Mouse (Mus musculus): Measurements from ENCODE around the gene Ube2m. TPM values are rescaled to one million over a fixed set of nuclear protein-coding genes. Genes with fewer than 3 reads are reported as not detected.
A peak's percentile ranks its signal among the peaks of the same experiment; 100 is the strongest.

Ube2m gene
- polyA plus RNA-seq, 1 experiment from 2014 or later = 124 TPM

GRCm38 (mm10) chr7:13053001-13053400 lies 14.9 kb upstream of the Ube2m start:
- H3K27me3 ChIP-seq (replicated peaks; ENCODE audit: control insufficient read depth, insufficient read depth, low read length) = no peaks in the 10 kb centered on the region
- H3K9me3 ChIP-seq (ENCODE audit: control insufficient read depth, low read length) = no peaks in the 10 kb centered on the region
- ATAC-seq (replicated peaks; ENCODE audit: low FRiP score, low TSS enrichment, low read depth) (no peak), DNase-seq (ENCODE audit: low spot score) (no peak)
- H3K9ac ChIP-seq (ENCODE audit: low read length) = no peak overlapping the region
- no peaks in the 10 kb centered on the region for H3K36me3 ChIP-seq (ENCODE audit: control insufficient read depth, insufficient read depth, low read length)
- no peak overlapping the region for H3K27ac ChIP-seq (ENCODE audit: low read depth)
- 90% methylated on average over 13 of the region's 13 CpGs for WGBS
- no peak overlapping the region for H3K4me3 ChIP-seq (ENCODE audit: low read depth, low read length)
- H3K4me1 ChIP-seq (replicated peaks; ENCODE audit: control insufficient read depth, insufficient read depth, low read length) = no peaks in the 10 kb centered on the region; the same call in 1 of the 2 replicates
- no peak overlapping the region for H3K4me2 ChIP-seq (ENCODE audit: low read length)

- 9% methylated on average over 2 of the region's 2 CpGs for WGBS
- peak; percentile 44; the same call in 1 of the 2 replicates for ATAC-seq (replicated peaks; ENCODE audit: low FRiP score, low TSS enrichment, low read depth)
- DNase-seq (ENCODE audit: low spot score) = peak; percentile 80
- Histone ChIP-seq H3K36me3 (ENCODE audit: control insufficient read depth, insufficient read depth, low read length) (no peaks in the 10 kb centered on the region), H3K9me3 (ENCODE audit: control insufficient read depth, low read length) (peaks cover 6% of the 10 kb centered on the region; the same call in 1 of the 2 replicates), H3K27ac (ENCODE audit: low read depth) (no peak overlapping the region), H3K9ac (ENCODE audit: low read length) (no peak overlapping the region), H3K4me3 (ENCODE audit: low read depth, low read length) (no peak overlapping the region), H3K4me2 (ENCODE audit: low read length) (no peak overlapping the region), H3K4me1 (replicated peaks; ENCODE audit: control insufficient read depth, insufficient read depth, low read length) (peaks cover 7% of the 10 kb centered on the region; the same call in 1 of the 2 replicates), H3K27me3 (replicated peaks; ENCODE audit: control insufficient read depth, insufficient read depth, low read length) (peaks cover 42% of the 10 kb centered on the region)
These were observed 8.0 kb upstream of the Ube2m start for GRCm38 (mm10) chr7:13046084-13046483.

GRCm38 (mm10) chr7:13044254-13044625 lies 6.2 kb upstream of the Ube2m start:
- Histone ChIP-seq H3K4me3 (ENCODE audit: low read depth, low read length) (peak overlapping the region; percentile 49), H3K36me3 (ENCODE audit: control insufficient read depth, insufficient read depth, low read length) (no peaks in the 10 kb centered on the region), H3K9me3 (ENCODE audit: control insufficient read depth, low read length) (peaks cover 6% of the 10 kb centered on the region; the same call in 1 of the 2 replicates), H3K27me3 (replicated peaks; ENCODE audit: control insufficient read depth, insufficient read depth, low read length) (peaks cover 42% of the 10 kb centered on the region), H3K27ac (ENCODE audit: low read depth) (no peak overlapping the region), H3K4me2 (ENCODE audit: low read length) (peak overlapping the region; percentile 92), H3K4me1 (replicated peaks; ENCODE audit: control insufficient read depth, insufficient read depth, low read length) (peaks cover 8% of the 10 kb centered on the region), H3K9ac (ENCODE audit: low read length) (peak overlapping the region; percentile 56)
- no peak for DNase-seq (ENCODE audit: low spot score)
- 5% methylated on average over 23 of the region's 23 CpGs for WGBS
- ATAC-seq (replicated peaks; ENCODE audit: low FRiP score, low TSS enrichment, low read depth) = no peak

- DNase-seq (ENCODE audit: low spot score) = peak; percentile 76
- Histone ChIP-seq H3K9me3 (ENCODE audit: control insufficient read depth, low read length) (peaks cover 6% of the 10 kb centered on the region; the same call in 1 of the 2 replicates), H3K27ac (ENCODE audit: low read depth) (no peak overlapping the region), H3K9ac (ENCODE audit: low read length) (peak overlapping the region; percentile 56), H3K36me3 (ENCODE audit: control insufficient read depth, insufficient read depth, low read length) (no peaks in the 10 kb centered on the region), H3K4me3 (ENCODE audit: low read depth, low read length) (peak overlapping the region; percentile 49), H3K4me1 (replicated peaks; ENCODE audit: control insufficient read depth, insufficient read depth, low read length) (peaks cover 14% of the 10 kb centered on the region), H3K4me2 (ENCODE audit: low read length) (peak overlapping the region; percentile 92), H3K27me3 (replicated peaks; ENCODE audit: control insufficient read depth, insufficient read depth, low read length) (peaks cover 42% of the 10 kb centered on the region)
- 0 out of 2 replicates have a peak, but pooled peaks have one; percentile 13 for ATAC-seq (replicated peaks; ENCODE audit: low FRiP score, low TSS enrichment, low read depth)
- 4% methylated on average over 86 of the region's 88 CpGs for WGBS
These were observed 5.6 kb upstream of the Ube2m start for GRCm38 (mm10) chr7:13043445-13044253.

- Histone ChIP-seq H3K36me3 (ENCODE audit: control insufficient read depth, insufficient read depth, low read length) (no peaks in the 10 kb centered on the region), H3K4me1 (replicated peaks; ENCODE audit: control insufficient read depth, insufficient read depth, low read length) (peaks cover 15% of the 10 kb centered on the region), H3K4me3 (ENCODE audit: low read depth, low read length) (peak overlapping the region; percentile 49), H3K27me3 (replicated peaks; ENCODE audit: control insufficient read depth, insufficient read depth, low read length) (peaks cover 42% of the 10 kb centered on the region), H3K27ac (ENCODE audit: low read depth) (no peak overlapping the region), H3K9me3 (ENCODE audit: control insufficient read depth, low read length) (peaks cover 6% of the 10 kb centered on the region; the same call in 1 of the 2 replicates), H3K9ac (ENCODE audit: low read length) (no peak overlapping the region), H3K4me2 (ENCODE audit: low read length) (peak overlapping the region; percentile 92)
- ATAC-seq (replicated peaks; ENCODE audit: low FRiP score, low TSS enrichment, low read depth) (no peak), DNase-seq (ENCODE audit: low spot score) (peak; percentile 51)
- WGBS = 38% methylated on average over 16 of the region's 16 CpGs
These were observed 5.0 kb upstream of the Ube2m start for GRCm38 (mm10) chr7:13043120-13043444.

GRCm38 (mm10) chr7:13042511-13042910 lies 4.4 kb upstream of the Ube2m start:
- H3K27ac ChIP-seq (ENCODE audit: low read depth) = no peak overlapping the region
- no peak for ATAC-seq (replicated peaks; ENCODE audit: low FRiP score, low TSS enrichment, low read depth)
- peaks cover 42% of the 10 kb centered on the region for H3K27me3 ChIP-seq (replicated peaks; ENCODE audit: control insufficient read depth, insufficient read depth, low read length)
- no peak overlapping the region for H3K9ac ChIP-seq (ENCODE audit: low read length)
- peak; percentile 47 for DNase-seq (ENCODE audit: low spot score)
- H3K9me3 ChIP-seq (ENCODE audit: control insufficient read depth, low read length) = peaks cover 6% of the 10 kb centered on the region; the same call in 1 of the 2 replicates
- 74% methylated on average over 6 of the region's 6 CpGs for WGBS
- no peaks in the 10 kb centered on the region for H3K36me3 ChIP-seq (ENCODE audit: control insufficient read depth, insufficient read depth, low read length)
- H3K4me2 ChIP-seq (ENCODE audit: low read length) = no peak overlapping the region
- H3K4me3 ChIP-seq (ENCODE audit: low read depth, low read length) = no peak overlapping the region
- H3K4me1 ChIP-seq (replicated peaks; ENCODE audit: control insufficient read depth, insufficient read depth, low read length) = peaks cover 15% of the 10 kb centered on the region

GRCm38 (mm10) chr7:13041256-13041655 lies 3.2 kb upstream of the Ube2m start:
- whole genome bisulfite sequencing = 71% methylated on average over 1 of the region's 1 CpGs
- Histone ChIP-seq H3K4me3 (ENCODE audit: low read depth, low read length) (no peak overlapping the region), H3K4me1 (replicated peaks; ENCODE audit: control insufficient read depth, insufficient read depth, low read length) (peaks cover 21% of the 10 kb centered on the region), H3K9me3 (ENCODE audit: control insufficient read depth, low read length) (peaks cover 6% of the 10 kb centered on the region; the same call in 1 of the 2 replicates), H3K36me3 (ENCODE audit: control insufficient read depth, insufficient read depth, low read length) (peaks cover 4% of the 10 kb centered on the region), H3K27ac (ENCODE audit: low read depth) (no peak overlapping the region), H3K27me3 (replicated peaks; ENCODE audit: control insufficient read depth, insufficient read depth, low read length) (peaks cover 42% of the 10 kb centered on the region), H3K4me2 (ENCODE audit: low read length) (no peak overlapping the region), H3K9ac (ENCODE audit: low read length) (no peak overlapping the region)
- no peak for DNase-seq (ENCODE audit: low spot score)
- ATAC-seq (replicated peaks; ENCODE audit: low FRiP score, low TSS enrichment, low read depth) = no peak

GRCm38 (mm10) chr7:13039181-13039580 lies 1.1 kb upstream of the Ube2m start:
- H3K9me3 ChIP-seq (ENCODE audit: control insufficient read depth, low read length) = peaks cover 6% of the 10 kb centered on the region; the same call in 1 of the 2 replicates
- peak overlapping the region; percentile 72 for H3K4me2 ChIP-seq (ENCODE audit: low read length)
- peak overlapping the region; percentile 94 for H3K9ac ChIP-seq (ENCODE audit: low read length)
- 86% methylated on average over 1 of the region's 1 CpGs for whole genome bisulfite sequencing
- H3K36me3 ChIP-seq (ENCODE audit: control insufficient read depth, insufficient read depth, low read length) = peaks cover 16% of the 10 kb centered on the region
- peaks cover 28% of the 10 kb centered on the region for H3K27me3 ChIP-seq (replicated peaks; ENCODE audit: control insufficient read depth, insufficient read depth, low read length)
- peak overlapping the region; percentile 100 for H3K27ac ChIP-seq (ENCODE audit: low read depth)
- peaks cover 24% of the 10 kb centered on the region for H3K4me1 ChIP-seq (replicated peaks; ENCODE audit: control insufficient read depth, insufficient read depth, low read length)
- ATAC-seq (replicated peaks; ENCODE audit: low FRiP score, low TSS enrichment, low read depth) (no peak), DNase-seq (ENCODE audit: low spot score) (no peak)
- peak overlapping the region; percentile 61 for H3K4me3 ChIP-seq (ENCODE audit: low read depth, low read length)

Measured in intestine, embryonic 14.5 days (tissue).